Mouse (Mus musculus) embryonic facial prominence, embryonic 11.5 days (tissue): ENCODE data around the gene Dapk3. TPM values are rescaled to one million over a fixed set of nuclear protein-coding genes. Genes with fewer than 3 reads are reported as not detected.
A peak's percentile ranks its signal among the peaks of the same experiment; 100 is the strongest.

Source experiments
- ATAC-seq: fragments of 200-750 bp; cut with Nextera tagmentation; replicated peaks from 2 replicates; pipeline ENCODE4 v1.8.0; 2017; ENCODE audit warnings: low read depth; ENCODE audit not compliant: insufficient number of reproducible peaks, low FRiP score, low TSS enrichment
- DNase-seq: peaks from one replicate; pipeline ENCODE4 v3.0.0-alpha.2; 2015; ENCODE audit warnings: low spot score
- H3K27ac ChIP-seq: fragments of 300-500 bp; sonication (generic); replicated peaks from 2 replicates; pipeline ENCODE4 v1.5.1; 2014; ENCODE audit warnings: mild to moderate bottlenecking, low read depth, low read length, control low read depth
- H3K27me3 ChIP-seq: fragments of 300-500 bp; sonication (generic); 2 replicates; pipeline ENCODE4 v1.6.1; 2014; ENCODE audit warnings: mild to moderate bottlenecking, low read length, moderate library complexity, mixed read lengths; ENCODE audit not compliant: control insufficient read depth, insufficient read depth
- H3K36me3 ChIP-seq: fragments of 300-500 bp; sonication (generic); replicated peaks from 2 replicates; pipeline ENCODE4 v1.6.1; 2014; ENCODE audit warnings: low read depth, mild to moderate bottlenecking, low read length, moderate library complexity, mixed read lengths; ENCODE audit not compliant: control insufficient read depth, insufficient read depth
- H3K4me1 ChIP-seq: fragments of 300-500 bp; sonication (generic); 2 replicates; pipeline ENCODE4 v1.6.1; 2014; ENCODE audit warnings: low read length, mixed read lengths; ENCODE audit not compliant: control insufficient read depth, insufficient read depth
- H3K4me2 ChIP-seq: fragments of 300-500 bp; sonication (generic); 2 replicates; pipeline ENCODE4 v1.6.1; 2014; ENCODE audit warnings: low read depth, mild to moderate bottlenecking, control low read depth, low read length, moderate library complexity
- H3K4me3 ChIP-seq: fragments of 300-500 bp; sonication (generic); 2 replicates; pipeline ENCODE4 v1.5.1; 2014; ENCODE audit warnings: low read depth, low read length, control low read depth
- H3K9ac ChIP-seq: fragments of 300-500 bp; sonication (generic); replicated peaks from 2 replicates; pipeline ENCODE4 v1.6.1; 2014; ENCODE audit warnings: mild to moderate bottlenecking, control low read depth, low read length
- H3K9me3 ChIP-seq: fragments of 300-500 bp; sonication (generic); replicated peaks from 2 replicates; pipeline ENCODE4 v1.6.1; 2016; ENCODE audit warnings: mild to moderate bottlenecking, low read length, inconsistent platforms, mixed read lengths; ENCODE audit not compliant: control insufficient read depth
- WGBS: fragments of 180-500 bp; shearing (Covaris S2); extraction: QIAGEN DNeasy Blood & Tissue Kit; methylation state at CpG from one replicate; pipeline ENCODE4 v1.1.7; 2014; 5-methylcytosine and 5-hydroxymethylcytosine counted together
- polyA plus RNA-seq: library from polyadenylated mRNA; unstranded; fragments of >200 nt; fragmentation: Nextera tagmentation; extraction: Ambion mirVana; gene quantifications from 2 replicates; pipeline ENCODE4 v1.2.1, GENCODE M21; 2014

Gene Dapk3
- polyA plus RNA-seq, 1 experiment from 2014 or later: 47.4 TPM

DNA sequence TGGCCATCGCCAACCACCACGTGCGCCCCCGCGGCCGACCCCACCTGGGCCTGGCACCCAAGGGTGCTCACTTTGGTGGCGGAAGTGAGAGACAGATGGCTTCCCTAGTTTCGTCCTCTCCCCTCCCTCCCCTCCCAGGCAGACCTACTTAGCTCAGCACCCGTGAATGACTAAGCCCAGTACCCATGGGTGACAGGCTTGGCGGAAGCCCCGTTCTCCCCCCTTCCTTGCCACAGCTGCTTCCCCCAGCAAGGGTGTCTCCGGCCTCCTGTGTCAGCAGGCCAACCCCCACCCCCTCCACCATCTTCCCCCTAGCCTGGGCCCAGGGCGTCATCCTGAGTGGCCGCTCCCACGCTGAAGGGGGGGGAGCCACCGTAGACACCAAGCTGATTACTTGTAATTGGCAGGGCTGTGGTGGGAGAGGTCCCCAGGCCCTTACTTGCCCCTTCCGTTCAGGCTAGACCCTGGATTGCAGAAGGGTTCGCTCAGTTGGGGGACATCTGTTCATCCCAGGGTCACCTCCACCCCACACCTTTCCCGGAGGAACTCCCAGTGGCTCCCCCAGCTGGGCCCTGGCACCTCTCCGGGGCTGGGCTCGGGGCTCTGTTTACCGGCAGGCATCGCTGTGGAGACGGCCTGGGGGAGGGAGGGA, 44.5 kb upstream of the Dapk3 start:
- WGBS: 1% methylated on average over 15 of the region's 24 CpGs
- H3K9me3 ChIP-seq: no peaks in the 10 kb centered on the region
- peak overlapping the region; percentile 90 for H3K9ac ChIP-seq
- H3K4me2 ChIP-seq: peak overlapping the region; percentile 91
- H3K4me1 ChIP-seq: peaks cover 18% of the 10 kb centered on the region
- ATAC-seq (0 out of 2 replicates have a peak, but pooled peaks have one; percentile 0), DNase-seq (peak; percentile 37)
- H3K4me3 ChIP-seq: peak overlapping the region; percentile 82
- peak overlapping the region; percentile 81 for H3K27ac ChIP-seq
- H3K27me3 ChIP-seq: peaks cover 13% of the 10 kb centered on the region
- no peaks in the 10 kb centered on the region for H3K36me3 ChIP-seq

DNA sequence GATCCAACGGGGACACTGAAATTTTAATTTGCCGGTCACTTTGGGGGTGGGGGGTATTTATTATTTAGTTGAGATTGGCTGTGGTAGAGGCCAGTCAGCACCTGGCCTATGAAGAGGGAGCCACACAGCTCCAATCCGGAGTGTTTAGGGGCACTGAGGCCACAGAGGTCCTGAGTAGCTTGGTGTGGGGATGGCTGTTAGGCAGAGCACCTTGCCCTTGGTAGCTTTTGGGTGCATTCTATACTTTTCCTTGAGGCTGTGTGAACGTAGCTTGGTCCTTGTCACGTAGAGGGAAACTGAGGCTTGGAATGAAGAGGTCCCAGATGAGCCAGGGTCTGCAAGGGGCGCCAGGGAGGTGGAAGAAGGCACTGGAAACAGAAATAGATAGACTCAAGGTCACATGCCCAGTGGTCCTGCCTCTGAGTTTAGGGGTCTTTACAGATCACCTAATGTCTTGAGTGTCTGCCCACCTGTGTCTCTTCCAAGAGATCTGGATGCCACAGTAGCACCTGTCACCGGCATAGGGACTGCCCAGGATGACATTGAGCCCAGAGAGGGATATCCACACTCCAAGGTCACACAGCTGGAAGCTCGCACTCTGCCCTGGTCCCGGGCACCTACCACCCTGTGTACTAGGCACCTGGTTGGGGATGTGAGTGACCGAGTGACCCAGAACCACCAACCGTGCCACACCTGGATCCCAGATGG, 43.8 kb upstream of the Dapk3 start:
- Histone ChIP-seq H3K9me3 (no peaks in the 10 kb centered on the region), H3K36me3 (peaks cover 3% of the 10 kb centered on the region), H3K9ac (peak overlapping the region; percentile 90), H3K4me3 (peak overlapping the region; percentile 82), H3K4me1 (peaks cover 18% of the 10 kb centered on the region), H3K27me3 (peaks cover 13% of the 10 kb centered on the region), H3K4me2 (peak overlapping the region; percentile 91), H3K27ac (no peak overlapping the region)
- WGBS: 55% methylated on average over 11 of the region's 11 CpGs
- DNase-seq (no peak), ATAC-seq (no peak)

DNA sequence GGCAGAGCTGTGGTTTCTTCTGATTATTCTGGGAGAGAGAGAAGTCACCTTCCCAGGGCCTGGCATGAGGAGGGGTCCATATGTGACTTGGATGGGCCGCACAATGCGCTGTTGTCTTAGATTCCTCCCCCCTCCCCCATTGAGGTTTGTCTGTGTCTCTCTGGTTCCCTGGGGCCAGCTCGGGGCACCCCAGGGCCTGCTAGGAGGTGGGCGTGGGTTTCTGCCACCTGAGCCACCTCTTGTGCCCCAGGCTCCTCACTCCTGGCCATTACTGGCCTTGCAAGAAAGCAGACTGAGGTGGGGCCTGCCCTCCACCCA, 43.3 kb upstream of the Dapk3 start:
- peaks cover 8% of the 10 kb centered on the region for H3K36me3 ChIP-seq
- peaks cover 18% of the 10 kb centered on the region for H3K4me1 ChIP-seq
- H3K9ac ChIP-seq: no peak overlapping the region; the same call in 1 of the 2 replicates

DNA sequence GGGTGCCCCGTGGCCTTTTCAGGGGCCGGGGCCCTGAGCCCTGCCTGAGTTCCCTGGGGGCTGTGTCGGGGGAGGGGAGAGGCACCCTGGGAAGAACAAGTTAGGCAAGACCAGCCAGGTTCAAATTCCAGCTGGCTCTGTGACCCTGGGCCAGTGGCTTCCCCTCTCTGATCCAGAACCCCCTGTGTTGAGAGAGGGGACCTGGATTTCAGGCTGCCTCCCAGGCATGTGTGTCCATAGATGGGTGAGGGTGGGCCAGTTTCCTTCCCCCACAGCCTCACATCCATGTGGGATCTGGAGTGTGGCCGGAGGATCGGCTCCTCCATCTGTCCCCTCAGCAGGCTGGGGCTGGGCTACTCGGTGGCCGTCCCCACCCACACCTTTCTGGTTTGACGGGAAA, 42.8 kb upstream of the Dapk3 start:
- DNase-seq (no peak), ATAC-seq (no peak)
- Histone ChIP-seq H3K36me3 (peaks cover 11% of the 10 kb centered on the region), H3K27me3 (peaks cover 7% of the 10 kb centered on the region), H3K27ac (no peak overlapping the region; the same call in 1 of the 2 replicates), H3K9me3 (no peaks in the 10 kb centered on the region), H3K9ac (no peak overlapping the region), H3K4me1 (peaks cover 18% of the 10 kb centered on the region), H3K4me2 (no peak overlapping the region; the same call in none of the 2 replicates), H3K4me3 (0 out of 2 replicates have a peak overlapping the region, but pooled peaks have one; percentile 12)
- 58% methylated on average over 8 of the region's 8 CpGs for WGBS

More for the DNA sequence above, 43.3 kb upstream of the Dapk3 start:
- Histone ChIP-seq H3K4me3 (0 out of 2 replicates have a peak overlapping the region, but pooled peaks have one; percentile 12), H3K27me3 (peaks cover 10% of the 10 kb centered on the region), H3K4me2 (peak overlapping the region; percentile 19), H3K9me3 (no peaks in the 10 kb centered on the region), H3K27ac (no peak overlapping the region; the same call in 1 of the 2 replicates)
- ATAC-seq: no peak
- DNase-seq: no peak
- 69% methylated on average over 4 of the region's 4 CpGs for WGBS

DNA sequence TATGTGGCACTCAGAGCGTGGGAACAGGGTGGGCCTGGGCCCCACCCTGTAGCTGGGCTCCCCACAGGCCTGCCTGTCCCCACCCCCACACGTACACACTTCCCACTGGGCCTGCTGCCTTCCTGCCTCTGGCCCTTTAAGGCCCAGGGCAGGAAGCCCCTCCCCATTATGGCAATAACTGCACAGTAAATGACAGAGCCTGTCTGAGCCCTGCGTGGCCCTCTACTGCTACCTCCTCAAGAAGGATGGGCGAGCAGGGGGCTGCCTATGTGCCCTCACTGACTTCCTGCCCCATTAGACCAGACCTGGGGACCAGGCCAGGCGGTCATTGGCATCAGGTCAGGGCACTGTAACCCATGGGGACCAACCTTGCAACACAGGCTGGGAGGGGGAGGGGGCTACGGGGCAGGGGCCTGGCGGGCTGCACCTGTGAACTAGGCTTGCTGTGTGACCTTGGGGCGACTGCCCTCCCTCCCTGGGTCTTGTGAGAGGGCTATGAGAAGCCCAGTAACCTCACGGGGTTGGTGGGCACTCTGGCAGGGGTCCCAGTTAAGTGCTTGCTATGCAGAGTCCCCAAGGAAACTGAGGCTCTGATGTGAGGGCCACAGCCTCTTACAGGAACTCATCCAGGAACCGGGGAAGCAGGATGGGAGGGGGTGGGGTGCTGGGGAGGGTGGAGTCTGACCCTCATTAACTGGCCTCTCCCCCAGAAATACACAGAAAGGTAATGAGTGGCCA, 41.9 kb upstream of the Dapk3 start:
- peaks cover under 1% of the 10 kb centered on the region; the same call in 1 of the 2 replicates for H3K27me3 ChIP-seq
- peak overlapping the region; percentile 16; the same call in 1 of the 2 replicates for H3K4me2 ChIP-seq
- no peak for ATAC-seq
- H3K9me3 ChIP-seq: no peaks in the 10 kb centered on the region
- no peak for DNase-seq
- peaks cover 15% of the 10 kb centered on the region for H3K4me1 ChIP-seq
- H3K9ac ChIP-seq: no peak overlapping the region; the same call in 1 of the 2 replicates
- 0 out of 2 replicates have a peak overlapping the region, but pooled peaks have one; percentile 8 for H3K4me3 ChIP-seq
- peaks cover 13% of the 10 kb centered on the region for H3K36me3 ChIP-seq
- WGBS: 56% methylated on average over 10 of the region's 10 CpGs
- H3K27ac ChIP-seq: no peak overlapping the region

DNA sequence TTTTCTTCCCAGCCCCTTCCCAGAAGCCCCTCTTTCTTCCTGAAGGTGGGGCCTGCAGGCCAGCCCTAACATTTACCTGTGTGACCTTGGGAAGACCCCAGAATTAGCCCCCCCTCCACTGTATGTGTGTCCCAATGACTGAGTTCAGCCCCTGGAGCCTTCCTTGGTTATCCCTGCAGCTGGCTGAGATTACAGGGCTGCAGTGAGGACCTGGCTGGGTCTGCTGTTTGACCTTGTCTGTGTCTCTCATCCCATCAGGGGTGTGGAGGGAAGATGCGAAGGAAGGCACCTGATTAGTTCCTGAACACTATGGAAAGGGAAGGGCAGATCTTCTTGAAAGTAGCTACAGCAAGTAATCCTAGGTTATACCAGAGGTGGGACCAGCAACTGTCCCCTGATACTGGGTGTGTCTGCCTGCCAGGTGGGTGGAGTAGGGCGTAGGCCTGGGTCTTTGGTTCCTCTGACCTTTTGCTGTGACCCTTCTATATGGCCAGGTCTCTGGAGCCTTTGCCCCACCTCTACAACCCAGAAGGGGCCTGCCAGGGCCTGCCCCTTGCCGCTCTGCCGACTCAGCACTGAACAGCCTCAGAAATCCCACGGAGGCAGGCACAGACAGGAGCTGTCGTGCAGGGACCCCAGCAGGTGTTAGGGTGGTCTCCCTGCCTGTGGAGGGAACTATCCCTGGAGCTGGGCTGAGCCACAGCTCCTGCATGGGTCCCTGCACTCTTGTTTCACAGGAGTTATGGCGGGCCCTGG, 41.2 kb upstream of the Dapk3 start:
- H3K9ac ChIP-seq: peak overlapping the region; percentile 32; the same call in 1 of the 2 replicates
- H3K4me2 ChIP-seq: no peak overlapping the region
- H3K4me3 ChIP-seq: no peak overlapping the region
- peaks cover 13% of the 10 kb centered on the region for H3K36me3 ChIP-seq
- H3K4me1 ChIP-seq: peaks cover 15% of the 10 kb centered on the region
- 0 out of 2 replicates have a peak overlapping the region, but pooled peaks have one; percentile 4 for H3K27ac ChIP-seq
- ATAC-seq (no peak), DNase-seq (no peak)
- H3K9me3 ChIP-seq: no peaks in the 10 kb centered on the region
- H3K27me3 ChIP-seq: no peaks in the 10 kb centered on the region
- WGBS: 85% methylated on average over 7 of the region's 7 CpGs

DNA sequence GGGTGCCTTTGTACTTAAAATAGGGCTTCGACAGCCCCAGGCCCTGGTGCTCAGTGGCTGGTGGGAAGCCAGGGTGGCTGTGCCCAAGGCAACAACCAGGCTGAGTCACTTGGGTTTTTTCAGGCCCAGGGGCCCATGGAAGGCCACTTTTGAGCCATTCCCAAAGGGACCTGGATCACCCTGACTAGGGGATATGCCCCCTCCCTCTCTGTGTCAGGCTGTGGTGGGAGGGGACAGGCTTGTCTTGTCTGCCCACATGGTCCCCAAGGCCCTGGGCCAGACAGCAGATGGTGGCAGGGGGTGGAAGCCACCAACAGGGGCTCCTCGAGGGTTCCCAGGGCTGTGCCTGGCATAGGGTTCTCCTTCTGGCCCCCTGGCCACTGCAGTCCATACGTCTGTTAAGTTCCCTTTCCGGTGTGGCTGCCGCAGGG, 40.2 kb upstream of the Dapk3 start:
- no peak for ATAC-seq
- 70% methylated on average over 5 of the region's 5 CpGs for WGBS

More for the DNA sequence above, 40.2 kb upstream of the Dapk3 start:
- Histone ChIP-seq H3K4me2 (no peak overlapping the region), H3K4me1 (peaks cover 15% of the 10 kb centered on the region), H3K36me3 (peaks cover 14% of the 10 kb centered on the region), H3K9ac (no peak overlapping the region), H3K4me3 (no peak overlapping the region), H3K9me3 (no peaks in the 10 kb centered on the region), H3K27me3 (no peaks in the 10 kb centered on the region), H3K27ac (no peak overlapping the region; the same call in 1 of the 2 replicates)
- no peak for DNase-seq
